Mouse (Mus musculus): Measurements from ENCODE around the gene Slc6a1. TPM values are rescaled to one million over a fixed set of nuclear protein-coding genes. Genes with fewer than 3 reads are reported as not detected.

The Slc6a1 gene
- polyA plus RNA-seq, 1 experiment from 2014 or later: 74.0 TPM

DNA sequence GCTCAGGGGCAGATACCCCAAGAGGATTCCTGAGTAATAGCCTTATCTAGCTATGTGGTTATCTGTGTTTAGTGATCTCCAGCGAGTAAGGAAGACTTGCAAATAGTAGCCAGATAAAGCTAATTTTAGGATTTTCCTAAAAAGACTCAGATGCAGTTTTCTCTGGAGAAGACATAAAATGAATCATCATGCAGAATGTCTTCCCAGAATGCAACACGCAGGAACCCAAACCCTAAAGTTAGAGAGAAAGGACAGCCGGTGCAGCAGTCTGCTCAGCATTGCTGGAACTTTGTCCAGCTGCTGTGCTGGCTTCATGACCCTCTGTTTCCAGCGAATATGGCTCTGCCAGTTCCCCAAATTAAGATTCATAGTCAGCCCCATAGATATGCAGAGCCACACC lies 72.2 kb downstream of the Slc6a1 start:
- no peak overlapping the region for H3K4me3 ChIP-seq (ENCODE audit: low read depth, low read length)
- H3K27me3 ChIP-seq (replicated peaks; ENCODE audit: control insufficient read depth, insufficient read depth, low read length): no peaks in the 10 kb centered on the region
- H3K4me1 ChIP-seq (ENCODE audit: control insufficient read depth, insufficient read depth, low read length): no peaks in the 10 kb centered on the region
- H3K4me2 ChIP-seq (ENCODE audit: low read length): no peak overlapping the region
- H3K36me3 ChIP-seq (ENCODE audit: control insufficient read depth, insufficient read depth, low read length): no peaks in the 10 kb centered on the region
- no peak overlapping the region for H3K9ac ChIP-seq (ENCODE audit: low read length)
- DNase-seq (ENCODE audit: low spot score): no peak
- no peaks in the 10 kb centered on the region for H3K9me3 ChIP-seq (replicated peaks; ENCODE audit: control insufficient read depth, low read length)
- no peak for ATAC-seq
- 85% methylated on average over 4 of the region's 4 CpGs for WGBS
- H3K27ac ChIP-seq (ENCODE audit: low read depth, low read length): no peak overlapping the region

DNA sequence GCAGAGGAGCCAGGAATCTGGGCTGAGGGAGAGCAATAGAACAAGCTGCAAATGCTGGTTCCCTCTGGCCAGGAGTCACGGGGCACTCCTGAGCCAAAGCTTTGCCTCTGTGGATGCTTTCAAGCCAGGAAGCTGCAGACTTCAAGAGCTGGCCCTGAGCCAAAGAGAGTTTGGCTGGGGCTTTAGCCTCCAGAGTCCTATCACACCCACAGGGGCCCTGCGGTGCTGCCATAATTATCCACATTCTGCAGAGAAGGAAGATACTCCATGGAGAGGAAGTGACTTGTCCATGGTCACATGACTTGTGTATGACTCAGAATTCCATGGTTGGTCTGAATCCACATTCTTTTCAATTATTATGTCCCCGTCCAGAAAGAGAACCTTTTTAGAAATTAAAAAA lies 75.7 kb downstream of the Slc6a1 start:
- 64% methylated on average over 3 of the region's 3 CpGs for WGBS
- ATAC-seq (no peak), DNase-seq (ENCODE audit: low spot score) (peak; percentile 39)
- Histone ChIP-seq H3K27ac (ENCODE audit: low read depth, low read length) (no peak overlapping the region), H3K9me3 (replicated peaks; ENCODE audit: control insufficient read depth, low read length) (no peaks in the 10 kb centered on the region), H3K4me3 (ENCODE audit: low read depth, low read length) (no peak overlapping the region), H3K36me3 (ENCODE audit: control insufficient read depth, insufficient read depth, low read length) (no peaks in the 10 kb centered on the region), H3K4me2 (ENCODE audit: low read length) (no peak overlapping the region), H3K4me1 (ENCODE audit: control insufficient read depth, insufficient read depth, low read length) (no peaks in the 10 kb centered on the region), H3K27me3 (replicated peaks; ENCODE audit: control insufficient read depth, insufficient read depth, low read length) (no peaks in the 10 kb centered on the region), H3K9ac (ENCODE audit: low read length) (no peak overlapping the region)

DNA sequence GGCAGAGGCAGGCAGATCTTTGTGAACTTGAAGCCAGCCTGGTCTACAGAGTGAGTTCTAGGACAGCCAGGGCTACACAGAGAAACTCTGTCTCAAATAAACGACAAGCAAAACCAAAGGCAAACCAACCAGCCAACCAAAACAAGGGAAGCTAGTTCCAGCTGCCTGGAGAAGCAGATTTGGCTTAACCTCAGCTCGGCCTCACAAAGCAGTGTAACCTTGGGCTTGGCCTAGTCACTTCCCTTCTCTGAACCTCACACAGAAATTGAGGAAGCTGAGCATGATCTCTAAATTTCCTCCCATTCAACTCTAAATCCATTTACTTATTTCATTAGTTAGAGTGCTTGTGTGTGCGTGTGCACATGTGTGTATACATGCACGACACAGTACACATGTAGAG lies 79.9 kb downstream of the Slc6a1 start:
- Histone ChIP-seq H3K4me2 (ENCODE audit: low read length) (no peak overlapping the region), H3K27me3 (replicated peaks; ENCODE audit: control insufficient read depth, insufficient read depth, low read length) (no peaks in the 10 kb centered on the region), H3K9ac (ENCODE audit: low read length) (no peak overlapping the region), H3K4me3 (ENCODE audit: low read depth, low read length) (no peak overlapping the region), H3K4me1 (ENCODE audit: control insufficient read depth, insufficient read depth, low read length) (no peaks in the 10 kb centered on the region), H3K27ac (ENCODE audit: low read depth, low read length) (no peak overlapping the region), H3K36me3 (ENCODE audit: control insufficient read depth, insufficient read depth, low read length) (no peaks in the 10 kb centered on the region), H3K9me3 (replicated peaks; ENCODE audit: control insufficient read depth, low read length) (no peaks in the 10 kb centered on the region)
- WGBS: 80% methylated on average over 4 of the region's 4 CpGs
- DNase-seq (ENCODE audit: low spot score): no peak
- ATAC-seq: no peak

DNA sequence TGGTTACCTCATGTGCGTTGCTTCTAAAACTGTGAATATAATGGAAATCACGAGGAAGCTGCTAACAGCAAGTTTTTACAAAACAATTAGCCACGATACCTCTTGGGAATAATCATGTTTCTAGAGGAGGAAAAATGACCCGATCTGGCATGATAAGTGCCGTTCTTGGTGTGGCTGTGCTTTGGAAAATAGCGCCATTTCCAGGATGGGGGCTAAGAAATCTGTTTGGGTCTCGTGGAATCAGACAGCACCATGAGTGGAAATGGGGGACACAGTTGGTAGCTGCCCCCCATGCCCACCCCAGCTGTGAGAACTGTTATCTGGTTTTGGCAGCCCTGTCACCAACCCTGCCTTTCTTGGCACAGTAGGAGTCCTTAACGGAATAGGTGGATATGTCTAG lies 81.3 kb downstream of the Slc6a1 start:
- ATAC-seq (no peak), DNase-seq (ENCODE audit: low spot score) (no peak)
- Histone ChIP-seq H3K4me1 (ENCODE audit: control insufficient read depth, insufficient read depth, low read length) (no peaks in the 10 kb centered on the region), H3K9me3 (replicated peaks; ENCODE audit: control insufficient read depth, low read length) (no peaks in the 10 kb centered on the region), H3K4me2 (ENCODE audit: low read length) (no peak overlapping the region), H3K27me3 (replicated peaks; ENCODE audit: control insufficient read depth, insufficient read depth, low read length) (no peaks in the 10 kb centered on the region), H3K27ac (ENCODE audit: low read depth, low read length) (no peak overlapping the region), H3K36me3 (ENCODE audit: control insufficient read depth, insufficient read depth, low read length) (no peaks in the 10 kb centered on the region), H3K4me3 (ENCODE audit: low read depth, low read length) (no peak overlapping the region), H3K9ac (ENCODE audit: low read length) (no peak overlapping the region)
- WGBS: 79% methylated on average over 8 of the region's 8 CpGs

DNA sequence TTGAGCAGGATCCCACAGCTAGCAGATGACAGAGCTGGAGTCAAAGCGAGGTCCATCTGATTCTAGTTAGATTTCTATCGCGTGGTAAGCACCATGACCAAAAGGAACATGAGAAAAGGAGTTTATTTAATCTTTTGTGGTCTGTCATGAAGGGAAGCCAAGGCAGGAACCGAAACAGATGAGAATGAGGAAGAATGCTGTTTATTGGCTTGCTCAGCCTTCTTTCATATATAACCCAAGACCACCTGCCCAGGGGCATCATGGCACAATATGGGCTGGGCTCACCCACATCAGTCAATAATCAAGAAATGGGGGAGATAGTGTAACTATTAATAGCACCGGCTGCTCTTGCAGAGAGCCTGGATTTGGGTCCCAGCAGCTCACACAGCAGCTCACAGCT lies 82.3 kb downstream of the Slc6a1 start:
- no peak overlapping the region for H3K4me2 ChIP-seq (ENCODE audit: low read length)
- no peak for ATAC-seq
- no peak for DNase-seq (ENCODE audit: low spot score)
- 88% methylated on average over 5 of the region's 5 CpGs for WGBS
- H3K4me3 ChIP-seq (ENCODE audit: low read depth, low read length): no peak overlapping the region
- H3K27me3 ChIP-seq (replicated peaks; ENCODE audit: control insufficient read depth, insufficient read depth, low read length): no peaks in the 10 kb centered on the region
- H3K9me3 ChIP-seq (replicated peaks; ENCODE audit: control insufficient read depth, low read length): no peaks in the 10 kb centered on the region
- H3K4me1 ChIP-seq (ENCODE audit: control insufficient read depth, insufficient read depth, low read length): no peaks in the 10 kb centered on the region
- no peak overlapping the region for H3K9ac ChIP-seq (ENCODE audit: low read length)
- H3K36me3 ChIP-seq (ENCODE audit: control insufficient read depth, insufficient read depth, low read length): no peaks in the 10 kb centered on the region
- no peak overlapping the region for H3K27ac ChIP-seq (ENCODE audit: low read depth, low read length)

DNA sequence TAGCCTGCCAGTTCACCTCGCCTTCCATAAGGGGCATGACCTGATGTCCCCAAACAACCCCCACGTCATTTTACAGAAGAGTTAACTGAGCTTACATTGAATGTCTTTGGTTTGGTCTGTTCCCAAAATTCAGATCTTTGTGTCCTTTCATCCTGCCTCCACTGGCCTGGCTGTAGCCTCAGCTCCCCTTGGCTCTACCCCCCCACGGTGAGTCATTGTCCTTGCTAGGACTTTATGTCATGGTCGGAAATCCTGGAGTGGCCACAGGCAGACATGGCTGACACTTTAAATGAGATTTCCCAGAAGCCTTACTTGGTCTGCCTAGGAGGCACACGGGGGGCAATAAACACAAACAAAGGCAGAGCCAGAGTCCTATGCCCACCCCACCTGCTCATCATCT lies 83.8 kb downstream of the Slc6a1 start:
- H3K4me3 ChIP-seq (ENCODE audit: low read depth, low read length): no peak overlapping the region
- no peaks in the 10 kb centered on the region for H3K9me3 ChIP-seq (replicated peaks; ENCODE audit: control insufficient read depth, low read length)
- no peaks in the 10 kb centered on the region for H3K27me3 ChIP-seq (replicated peaks; ENCODE audit: control insufficient read depth, insufficient read depth, low read length)
- ATAC-seq: no peak
- no peaks in the 10 kb centered on the region for H3K36me3 ChIP-seq (ENCODE audit: control insufficient read depth, insufficient read depth, low read length)
- H3K27ac ChIP-seq (ENCODE audit: low read depth, low read length): no peak overlapping the region
- no peaks in the 10 kb centered on the region for H3K4me1 ChIP-seq (ENCODE audit: control insufficient read depth, insufficient read depth, low read length)
- H3K9ac ChIP-seq (ENCODE audit: low read length): no peak overlapping the region
- H3K4me2 ChIP-seq (ENCODE audit: low read length): no peak overlapping the region
- 70% methylated on average over 5 of the region's 5 CpGs for WGBS
- no peak for DNase-seq (ENCODE audit: low spot score)

Other genes with a start within 250 kb of the Slc6a1 start
- gene Atp2b2, start 240.0 kb upstream of the Slc6a1 start, polyA plus RNA-seq (2014; fragmentation: Nextera tagmentation; extraction: Ambion mirVana): 13.4 and 20.5 TPM in 2 replicates
- 8.1 and 11.6 TPM in 2 replicates for gene Slc6a11, start 151.4 kb upstream of the Slc6a1 start, polyA plus RNA-seq (2014; fragmentation: Nextera tagmentation; extraction: Ambion mirVana)
- 0.36 and 0.62 TPM in 2 replicates for gene Hrh1, start 115.3 kb downstream of the Slc6a1 start, polyA plus RNA-seq (2014; fragmentation: Nextera tagmentation; extraction: Ambion mirVana)